Mouse (Mus musculus) c-Kit-positive CD71-positive TER-119-positive erythroid progenitor cells, embryonic 14.5 days (primary cell): ENCODE data around the gene Btf3l4.
A peak's percentile ranks its signal among the peaks of the same experiment; 100 is the strongest.

Experiments
- DNase-seq: peaks from one replicate; pipeline ENCODE4 v3.0.0-alpha.2; 2013; ENCODE audit warnings: low spot score

Gene Btf3l4

DNA sequence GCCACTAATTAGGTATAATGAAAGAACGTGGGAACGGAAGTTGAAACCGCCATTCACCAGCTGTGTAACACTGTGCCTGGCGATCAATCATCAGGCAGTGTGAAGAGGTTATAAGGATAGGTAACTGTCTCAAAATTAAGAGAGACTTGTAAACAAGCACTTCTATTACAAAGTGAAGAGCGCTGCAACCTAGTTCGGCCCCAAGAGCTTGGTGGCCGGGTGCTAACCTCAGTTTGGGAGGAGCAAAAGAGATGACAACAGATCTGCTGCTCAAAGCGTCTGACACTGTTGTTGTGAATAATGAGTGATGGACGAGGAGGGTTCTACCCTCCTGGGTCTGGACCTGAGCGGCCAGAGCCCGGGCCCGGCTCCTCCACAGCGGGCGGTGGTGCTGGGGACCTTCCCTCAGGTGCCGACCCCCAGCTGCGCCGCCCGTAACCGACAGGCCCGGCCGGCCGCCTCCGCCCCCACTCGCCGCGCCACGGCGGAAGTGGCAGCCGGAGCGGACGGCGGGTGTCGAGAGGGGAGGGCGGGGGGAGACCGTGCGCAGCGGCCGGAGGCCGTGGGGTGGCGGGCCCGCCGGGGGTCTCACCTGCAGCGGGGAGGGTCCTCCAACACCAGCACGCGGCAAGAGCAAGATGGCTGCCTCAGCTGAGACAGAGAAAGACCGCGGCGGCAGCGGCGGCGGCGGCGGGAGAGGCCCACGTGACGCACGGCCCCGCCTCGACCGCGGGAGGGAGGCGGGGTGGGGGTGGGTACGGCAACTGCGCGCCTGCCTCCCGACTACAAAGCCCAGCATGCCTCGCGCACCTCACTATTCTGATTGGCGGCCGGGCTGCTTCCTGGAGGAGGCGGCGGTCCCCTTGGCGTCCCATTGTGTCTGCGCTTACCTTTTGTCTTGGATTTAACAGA lies at the start of gene Btf3l4:
Btf3l4 (minus strand) TSS at position 699 of the 912 bp plus-strand sequence.
- DNase-seq = peak; percentile 89

DNA sequence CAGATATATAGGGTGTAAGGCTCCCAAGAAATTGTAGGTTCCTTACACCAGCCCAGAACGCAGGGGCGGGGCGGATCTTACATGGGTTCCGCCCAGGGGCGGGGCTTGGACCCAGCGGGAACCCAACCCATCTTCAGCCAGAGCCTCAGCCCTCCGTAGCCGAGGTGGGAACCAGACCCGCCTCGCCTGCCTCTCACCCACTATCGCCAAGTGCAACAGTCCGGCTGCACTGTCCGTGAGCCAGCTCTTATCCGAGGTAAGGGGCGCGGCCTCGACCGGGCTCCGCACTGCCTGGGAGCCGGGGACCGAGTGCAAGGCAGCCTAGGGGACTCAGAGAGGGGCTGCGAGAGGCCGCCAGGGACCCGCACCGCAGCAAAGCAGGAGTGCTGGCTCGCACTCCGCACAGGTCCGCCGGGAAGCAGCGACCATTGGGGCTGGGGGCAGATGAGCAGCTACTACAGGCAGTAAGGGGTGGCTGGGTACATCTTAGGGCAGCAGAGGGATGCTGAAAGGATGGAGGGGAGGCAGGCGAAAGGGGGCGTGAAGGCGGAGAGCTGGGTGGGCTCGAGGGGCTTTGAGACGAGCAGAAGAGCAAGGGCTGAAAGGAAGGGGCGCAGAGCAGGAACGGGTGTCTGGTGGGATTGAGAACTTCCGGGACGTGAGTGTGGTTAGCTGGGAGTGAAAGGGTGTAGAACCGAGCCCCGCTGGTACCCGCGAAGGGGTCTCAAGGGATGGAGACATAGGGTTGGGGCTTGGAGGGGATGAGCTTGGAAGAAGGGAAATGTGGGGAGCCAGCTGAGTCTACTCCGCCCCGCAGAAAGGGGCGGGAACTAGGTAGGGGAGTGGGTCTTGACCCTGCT lies 45.8 kb upstream of the Btf3l4 start, which contains the start of gene Rab3b:
Rab3b (plus strand) TSS at position 101 of the 860 bp plus-strand sequence.
- DNase-seq = peak; percentile 62

GRCm38 (mm10) chr4:108877901-108878300 lies 44.5 kb upstream of the Btf3l4 start:
- DNase-seq = no peak

DNA sequence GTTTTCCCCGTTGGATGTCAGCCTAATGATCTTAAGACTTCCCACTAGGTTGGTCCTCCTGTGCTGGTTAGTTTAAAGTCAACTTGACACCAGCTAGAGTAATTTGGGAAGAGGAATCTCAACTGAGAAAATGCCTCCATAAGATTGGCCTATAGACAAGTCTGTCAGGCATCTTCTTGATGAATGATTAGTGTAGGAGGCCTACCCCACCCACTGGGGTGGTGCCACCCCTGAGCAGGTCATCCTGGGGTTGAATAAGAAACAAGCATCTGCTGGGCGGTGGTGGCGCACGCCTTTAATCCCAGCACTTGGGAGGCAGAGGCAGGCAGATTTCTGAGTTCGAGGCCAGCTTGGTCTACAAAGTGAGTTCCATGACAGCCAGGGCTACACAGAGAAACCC lies 40.3 kb upstream of the Btf3l4 start:
- DNase-seq = no peak

GRCm38 (mm10) chr4:108869730-108870374 lies 36.4 kb upstream of the Btf3l4 start:
- peak; percentile 88 for DNase-seq

- peak; percentile 62 for DNase-seq
These were observed 33.4 kb upstream of the Btf3l4 start for GRCm38 (mm10) chr4:108866806-108867205.

DNA sequence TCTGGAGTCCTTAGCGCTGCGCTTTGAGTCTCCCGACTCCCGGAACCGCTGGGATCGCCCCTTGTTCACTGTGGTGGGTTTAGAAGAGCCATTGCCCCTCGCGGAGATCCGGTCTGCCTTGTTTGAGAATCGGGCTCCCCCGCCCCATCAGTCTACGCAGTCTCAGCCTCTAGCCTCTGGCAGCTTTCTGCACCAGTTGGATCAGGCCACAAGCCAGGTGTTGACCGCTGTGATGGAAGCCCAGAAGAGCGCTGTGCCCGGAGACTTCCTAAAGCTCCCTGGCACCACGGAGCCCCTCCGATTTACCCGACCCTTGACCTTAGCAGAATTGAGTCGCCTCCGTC lies 15.1 kb upstream of the Btf3l4 start, which contains the start of gene A730015C16Rik:
A730015C16Rik (minus strand) TSS at position 115 of the 344 bp plus-strand sequence.
- DNase-seq = no peak

GRCm38 (mm10) chr4:108847715-108848504 lies 14.5 kb upstream of the Btf3l4 start, which contains the start of gene Kti12:
Kti12 (plus strand) TSS chr4:108847785.
- DNase-seq = peak; percentile 81

DNA sequence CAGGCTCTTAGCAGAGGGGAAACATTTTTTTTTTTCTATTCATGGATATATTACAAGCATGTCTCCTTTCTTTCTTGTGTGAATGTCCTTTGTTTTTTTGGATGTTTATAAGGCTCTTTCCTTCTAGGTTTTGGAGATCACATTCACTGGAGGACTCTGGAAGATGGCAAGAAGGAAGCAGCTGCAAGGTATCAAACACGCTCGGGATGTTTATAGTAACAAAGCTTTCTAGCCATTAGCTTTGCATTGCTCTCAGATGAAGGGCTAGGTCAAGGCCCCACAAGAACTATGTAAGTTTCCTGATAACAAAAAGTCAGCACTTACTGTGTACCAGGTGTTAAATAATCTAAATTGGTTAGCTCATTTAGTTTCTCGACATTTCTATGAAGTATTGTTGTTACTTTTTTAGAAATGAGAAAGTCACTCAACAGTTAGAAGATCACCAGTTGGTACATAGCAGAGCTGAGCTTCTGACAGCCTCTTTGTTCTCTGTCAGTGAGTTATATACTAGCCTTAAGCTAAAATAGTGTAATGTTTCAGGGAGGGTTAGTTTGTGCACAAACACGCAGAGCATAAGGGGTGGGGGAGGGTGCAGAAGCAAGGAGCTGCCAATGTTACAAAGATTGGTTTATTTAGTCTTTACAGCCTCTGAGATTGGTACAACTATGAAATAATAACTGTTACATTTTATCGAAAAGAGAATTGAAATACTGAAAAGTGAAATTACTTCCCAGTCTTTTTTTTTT lies 12.6 kb upstream of the Btf3l4 start:
- DNase-seq = no peak

DNA sequence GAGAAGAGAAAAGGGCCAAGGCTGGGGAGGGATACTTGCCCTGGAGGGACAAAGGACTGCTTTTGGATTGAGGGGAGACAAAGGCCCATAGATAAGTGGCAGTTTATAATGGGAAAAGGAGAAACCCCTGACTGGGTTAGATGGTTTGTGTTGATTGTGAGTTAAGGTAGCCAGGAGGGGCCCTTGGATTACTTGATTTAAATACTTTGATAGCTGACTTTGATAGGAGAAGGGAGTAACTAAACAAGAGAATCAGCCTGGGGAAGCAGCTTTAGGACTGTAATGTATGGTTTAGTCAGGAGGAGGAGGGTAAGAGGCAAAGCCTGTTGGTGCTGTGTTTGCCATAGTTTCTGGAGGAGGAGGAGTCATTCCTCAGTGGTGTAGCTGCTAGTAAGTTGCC lies 9.9 kb upstream of the Btf3l4 start:
- DNase-seq = no peak

DNA sequence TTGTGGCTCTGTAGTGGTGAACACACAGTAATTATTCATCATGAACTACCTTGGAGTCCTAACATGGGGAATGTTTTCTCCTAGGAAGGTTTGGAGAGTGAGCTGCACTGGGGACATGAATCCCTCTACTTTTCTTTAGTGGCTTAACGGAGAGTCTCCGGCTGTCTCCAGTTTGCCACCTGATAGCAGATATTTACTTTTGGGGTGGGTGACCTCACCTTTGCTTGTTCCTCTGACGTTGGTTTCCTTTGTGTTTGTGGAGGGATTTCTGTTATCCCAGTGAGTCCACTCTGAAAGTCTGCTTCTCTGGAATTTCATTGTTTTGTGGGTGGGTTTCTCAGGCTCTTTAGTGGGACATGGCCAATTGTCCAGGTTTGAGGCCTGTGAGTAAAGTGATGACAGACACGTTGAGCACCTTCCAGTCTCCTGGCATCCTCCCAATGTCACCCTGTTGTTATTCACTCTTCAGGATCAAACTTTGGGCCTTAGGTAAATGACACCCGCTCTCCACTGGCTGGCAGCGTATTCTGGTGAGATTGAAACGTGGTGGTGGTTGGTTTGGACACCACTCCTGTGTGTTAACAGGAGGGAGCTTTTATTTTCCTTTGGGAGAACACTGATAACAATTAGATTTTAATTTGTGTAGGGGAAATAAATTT lies 8.6 kb upstream of the Btf3l4 start:
- DNase-seq = no peak

DNA sequence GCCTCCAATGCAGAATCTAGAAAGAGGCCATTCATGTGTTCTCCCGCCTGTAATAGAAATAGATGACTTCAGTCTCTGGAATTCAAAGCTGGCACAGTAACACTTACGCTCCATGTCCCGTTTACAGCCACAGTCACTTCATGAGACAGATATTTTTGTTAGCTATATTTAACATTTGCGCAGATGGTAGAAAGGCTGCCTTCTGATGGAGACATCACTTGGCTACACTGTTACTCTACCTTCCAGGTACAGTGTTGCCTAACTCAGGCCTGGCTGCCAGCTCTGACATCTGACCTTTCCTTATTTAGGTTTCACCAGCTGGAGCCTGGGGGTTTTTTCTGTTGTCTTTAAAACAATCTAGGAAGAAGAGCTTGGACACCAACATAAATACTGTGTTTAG lies 4.6 kb upstream of the Btf3l4 start:
- no peak for DNase-seq

- DNase-seq = no peak
These were observed 2.1 kb upstream of the Btf3l4 start for GRCm38 (mm10) chr4:108835496-108835895.

DNA sequence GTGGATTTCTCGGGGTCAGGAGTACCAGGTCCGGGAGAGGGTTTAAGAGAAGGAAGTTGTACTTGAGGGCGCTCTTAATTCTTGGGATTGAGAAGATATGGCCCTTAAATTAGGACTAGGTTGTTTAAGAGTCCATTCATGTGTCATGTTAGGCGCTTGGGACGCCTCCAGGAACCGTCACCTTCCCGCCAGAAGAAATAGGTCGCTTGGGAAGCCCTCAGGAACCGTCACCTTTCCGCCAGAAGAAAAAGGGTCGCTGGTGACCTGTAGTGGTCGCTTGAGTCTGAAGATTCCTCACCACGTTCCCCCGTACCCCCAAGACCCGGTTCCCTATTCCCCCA lies 1.5 kb upstream of the Btf3l4 start:
- no peak for DNase-seq

GRCm38 (mm10) chr4:108834115-108834970 lies 929 bp upstream of the Btf3l4 start, which contains the start of gene Txndc12:
Txndc12 (plus strand) TSS chr4:108834601.
- peak; percentile 80 for DNase-seq

GRCm38 (mm10) chr4:108833828-108834114 lies 357 bp upstream of the Btf3l4 start:
- no peak for DNase-seq

GRCm38 (mm10) chr4:108830698-108831097 lies 2.7 kb downstream of the Btf3l4 start:
- no peak for DNase-seq

GRCm38 (mm10) chr4:108826643-108827042 lies 6.8 kb downstream of the Btf3l4 start:
- no peak for DNase-seq

DNA sequence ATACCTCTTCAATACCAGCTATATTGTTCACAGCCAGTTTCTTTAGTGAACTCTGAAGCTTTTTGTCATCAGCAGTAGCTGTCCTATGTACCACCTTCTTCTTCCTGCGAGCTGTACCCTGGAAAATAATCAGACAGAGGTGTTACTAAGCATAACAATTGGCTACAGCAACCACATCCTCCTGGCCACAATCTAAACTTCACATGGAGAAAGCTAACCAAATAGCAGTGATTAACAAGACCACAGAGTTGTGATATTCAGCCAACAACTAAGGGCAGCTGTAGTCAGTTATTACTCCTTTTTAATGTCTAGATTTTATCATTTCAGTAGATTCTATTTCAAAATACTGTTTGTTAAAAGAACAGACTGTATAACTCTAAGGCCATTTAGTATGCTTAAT lies 7.3 kb downstream of the Btf3l4 start:
- DNase-seq = no peak
